Mouse (Mus musculus) adrenal gland, adult 8-10 months (tissue): ENCODE measurements around the gene Pde8b. TPM values are rescaled to one million over a fixed set of nuclear protein-coding genes. Genes with fewer than 3 reads are reported as not detected.

Experiments
- DNase-seq: peaks from one replicate; pipeline ENCODE4 v3.0.0; 2022
- total RNA-seq, 4 experiments: library from RNA; stranded (reverse); gene quantifications; 2 replicates each; pipeline ENCODE4 v1.2.4; 2022

Pde8b gene
- 100 to 1,000 TPM in 2 of 4 experiments, 10 to 100 TPM in 2; 57.8 to 141 (median 103) TPM for total RNA-seq

DNA sequence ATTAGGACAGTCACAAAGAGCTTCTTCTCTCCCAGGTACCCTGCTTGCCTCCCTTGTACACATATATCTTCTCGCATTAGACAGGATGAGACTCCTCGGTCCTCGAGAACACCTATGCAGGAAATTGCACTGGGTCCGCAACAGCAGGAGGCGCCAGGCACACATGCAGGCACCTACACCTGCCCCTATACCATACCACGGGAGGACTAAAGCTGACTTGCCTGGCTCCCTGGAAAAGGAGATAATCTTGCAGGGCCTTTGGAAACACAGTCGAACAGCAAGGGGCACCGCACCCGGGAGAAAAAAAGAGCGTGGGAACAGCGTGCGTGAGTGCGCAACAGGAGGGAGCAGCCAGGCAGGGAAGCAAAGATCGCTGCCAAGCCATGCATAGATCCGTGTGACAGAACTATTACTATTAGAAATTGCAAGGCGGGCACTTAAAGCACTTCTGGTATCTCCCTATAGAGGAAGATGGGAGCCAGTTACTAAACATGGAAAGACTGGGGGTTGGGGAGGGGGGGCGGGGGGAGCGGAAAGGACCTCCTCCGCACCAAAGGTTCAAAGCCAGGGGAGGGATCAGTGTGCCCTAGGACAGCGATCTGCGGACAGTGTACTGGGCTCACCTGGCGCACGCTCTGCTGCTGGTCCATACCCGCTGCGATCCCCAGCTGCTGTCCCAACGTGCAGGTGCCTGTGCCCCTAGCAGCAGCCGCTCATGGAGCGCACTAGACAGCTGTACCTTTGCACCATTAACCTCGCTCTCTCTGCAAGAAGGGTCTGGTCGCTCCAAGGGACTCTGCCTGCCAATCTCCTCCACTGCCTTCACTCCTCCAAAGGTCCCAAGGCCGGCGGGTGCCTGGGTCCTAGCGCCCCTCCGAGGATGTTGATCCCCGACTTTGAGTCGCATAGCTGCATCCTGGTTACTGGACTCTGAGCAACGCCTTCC, at the start of gene Pde8b:
Gene Pde8b, minus strand, starts transcription at position 826 of the 946 bp plus-strand sequence.
- peak; percentile 29 for DNase-seq

DNA sequence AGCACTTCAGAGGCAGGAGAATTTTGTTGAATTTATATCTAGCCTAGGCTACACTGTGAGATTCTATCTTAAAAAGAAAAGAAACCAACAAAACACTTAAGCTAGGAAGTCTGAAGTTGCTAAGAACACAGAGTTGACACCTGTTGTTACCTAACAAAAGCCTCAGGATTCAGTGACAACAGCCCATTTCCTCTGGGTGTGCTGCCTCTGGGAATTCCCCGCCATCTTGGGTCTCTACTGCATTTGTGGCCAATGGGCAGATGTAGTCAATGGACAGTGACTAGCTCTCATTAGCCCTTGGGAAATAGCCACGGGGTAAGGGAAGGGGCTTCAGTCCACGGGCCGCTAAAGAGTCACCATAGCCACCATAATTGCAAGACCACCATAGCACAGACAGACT, 41.8 kb upstream of the Pde8b start:
- DNase-seq, result no peak

DNA sequence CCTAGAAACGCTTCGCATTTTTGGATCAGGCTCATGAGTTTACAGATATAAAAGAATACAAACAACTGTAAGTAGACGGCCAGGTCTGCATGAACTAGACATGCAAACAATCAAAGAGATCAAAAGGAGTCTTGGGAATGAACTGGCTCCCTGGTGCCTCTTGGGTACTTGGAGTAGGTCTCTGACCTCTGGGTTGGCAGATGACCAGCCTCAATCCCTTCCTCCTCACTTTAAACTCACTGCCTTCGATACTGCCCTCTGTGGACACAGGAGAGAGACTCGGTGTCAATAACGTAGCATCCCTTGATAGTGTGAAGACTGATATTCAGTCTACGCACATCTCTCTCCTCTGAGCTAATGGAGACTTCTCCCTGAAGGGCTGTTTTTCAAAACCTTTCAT, 37.9 kb upstream of the Pde8b start:
- DNase-seq, result no peak

DNA sequence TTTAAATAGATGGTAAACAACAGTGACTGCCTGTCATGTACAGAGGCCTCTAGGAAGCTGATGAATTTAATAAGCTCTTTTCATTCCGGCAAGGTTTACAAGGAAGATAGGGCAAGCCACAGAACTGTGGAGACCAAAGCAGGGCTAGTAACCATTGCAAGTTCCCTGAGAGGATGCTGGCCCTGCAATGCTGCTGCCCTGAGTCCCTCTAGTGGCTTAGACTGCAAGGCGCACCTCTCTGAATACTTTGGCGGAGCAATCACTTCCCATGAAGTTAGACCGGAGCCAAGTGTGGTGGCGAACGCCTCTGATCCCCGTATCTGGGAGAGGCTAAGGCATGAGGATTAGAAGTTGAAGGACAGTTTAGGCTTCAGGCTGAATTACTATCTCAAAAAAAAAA, 36.9 kb upstream of the Pde8b start:
- DNase-seq, result peak; percentile 60

DNA sequence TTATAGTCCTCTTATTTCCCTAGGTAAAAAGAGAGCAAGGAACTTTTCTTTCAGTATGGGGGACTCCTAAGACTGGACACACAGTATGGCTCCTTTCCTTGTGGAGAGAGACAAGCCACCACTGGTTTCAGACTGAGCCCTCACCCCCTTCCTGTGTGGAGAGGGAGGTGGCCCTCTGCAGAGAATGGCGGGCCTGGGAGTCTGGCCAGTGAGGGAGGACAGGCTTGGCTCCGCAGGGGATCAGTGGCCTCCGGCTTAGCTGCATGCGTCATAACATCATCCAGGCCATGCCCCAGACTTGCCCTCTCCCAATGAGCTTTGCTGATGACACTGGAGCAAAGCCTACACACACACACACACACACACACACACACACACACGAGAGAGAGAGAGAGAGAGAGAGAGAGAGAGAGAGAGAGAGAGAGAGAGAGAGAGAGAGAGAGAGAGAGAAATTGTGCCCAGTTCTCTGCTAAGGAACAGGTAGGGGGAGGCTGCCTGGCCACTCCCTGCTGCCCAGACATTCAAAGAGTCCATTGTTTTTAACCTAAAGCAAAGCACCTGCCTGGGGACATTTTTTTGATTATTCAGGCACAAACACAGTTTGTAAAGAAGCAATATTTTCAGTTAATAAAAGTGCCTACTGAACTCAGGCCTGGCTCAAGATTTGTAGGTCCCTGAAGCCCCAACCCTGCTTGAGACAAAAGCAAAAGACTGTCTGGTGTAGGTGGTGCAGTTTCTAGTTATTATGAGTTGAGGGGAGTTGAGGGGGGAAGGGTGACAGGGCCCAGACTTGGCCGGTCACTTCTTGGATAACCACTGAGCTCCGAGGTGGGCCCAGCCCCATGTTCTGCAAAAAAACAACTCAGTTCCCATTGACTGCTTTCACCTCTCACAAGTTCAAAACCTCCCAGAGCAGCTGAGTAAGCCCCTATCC, 31.9 kb upstream of the Pde8b start:
- DNase-seq, result peak; percentile 70

DNA sequence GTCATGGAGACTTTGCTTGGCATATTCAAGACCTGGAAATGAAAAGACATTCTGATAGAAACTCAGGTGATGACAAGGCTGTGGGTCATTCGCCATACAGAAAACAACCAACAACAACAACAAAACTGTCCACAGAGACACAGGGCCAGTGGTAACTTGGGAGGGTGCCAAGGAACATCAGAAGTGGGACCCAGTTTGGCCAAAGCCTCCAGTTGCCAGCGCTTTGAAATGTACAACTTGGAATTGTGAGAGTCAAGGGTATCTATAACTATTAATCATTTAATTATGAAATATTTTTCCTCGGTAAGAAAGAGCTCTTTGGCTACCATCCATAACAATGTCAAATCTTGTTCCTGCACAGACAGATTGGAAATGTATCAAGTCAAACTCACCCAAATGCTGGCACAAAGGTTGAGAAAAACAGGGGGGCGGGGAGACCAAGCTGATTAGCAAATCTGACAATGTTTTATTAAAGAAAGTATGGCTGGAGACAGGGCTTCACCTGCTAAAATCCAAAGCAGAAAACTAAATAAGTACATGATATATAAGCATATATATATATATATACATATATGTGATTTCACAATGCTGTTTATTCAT, 28.4 kb upstream of the Pde8b start:
- DNase-seq, result peak; percentile 42

DNA sequence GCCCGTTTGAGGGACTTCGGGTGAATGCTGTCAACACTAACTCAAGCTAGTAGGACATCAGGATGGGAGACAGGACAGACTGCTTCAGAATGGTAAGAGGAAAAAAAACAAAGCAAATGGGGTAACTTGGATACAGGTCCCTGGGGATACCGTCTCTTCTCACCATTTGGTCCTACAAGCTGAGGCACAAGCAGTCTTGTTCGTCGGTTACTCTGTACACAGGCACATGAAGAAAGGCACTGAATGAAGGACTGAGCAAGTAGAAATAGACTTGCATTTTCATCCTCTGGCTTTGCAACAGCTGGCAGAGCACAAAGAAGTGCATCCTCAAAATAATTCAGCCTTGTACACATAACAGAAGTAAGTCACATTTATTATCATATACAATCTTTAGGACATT, 14.6 kb upstream of the Pde8b start:
- no peak for DNase-seq

DNA sequence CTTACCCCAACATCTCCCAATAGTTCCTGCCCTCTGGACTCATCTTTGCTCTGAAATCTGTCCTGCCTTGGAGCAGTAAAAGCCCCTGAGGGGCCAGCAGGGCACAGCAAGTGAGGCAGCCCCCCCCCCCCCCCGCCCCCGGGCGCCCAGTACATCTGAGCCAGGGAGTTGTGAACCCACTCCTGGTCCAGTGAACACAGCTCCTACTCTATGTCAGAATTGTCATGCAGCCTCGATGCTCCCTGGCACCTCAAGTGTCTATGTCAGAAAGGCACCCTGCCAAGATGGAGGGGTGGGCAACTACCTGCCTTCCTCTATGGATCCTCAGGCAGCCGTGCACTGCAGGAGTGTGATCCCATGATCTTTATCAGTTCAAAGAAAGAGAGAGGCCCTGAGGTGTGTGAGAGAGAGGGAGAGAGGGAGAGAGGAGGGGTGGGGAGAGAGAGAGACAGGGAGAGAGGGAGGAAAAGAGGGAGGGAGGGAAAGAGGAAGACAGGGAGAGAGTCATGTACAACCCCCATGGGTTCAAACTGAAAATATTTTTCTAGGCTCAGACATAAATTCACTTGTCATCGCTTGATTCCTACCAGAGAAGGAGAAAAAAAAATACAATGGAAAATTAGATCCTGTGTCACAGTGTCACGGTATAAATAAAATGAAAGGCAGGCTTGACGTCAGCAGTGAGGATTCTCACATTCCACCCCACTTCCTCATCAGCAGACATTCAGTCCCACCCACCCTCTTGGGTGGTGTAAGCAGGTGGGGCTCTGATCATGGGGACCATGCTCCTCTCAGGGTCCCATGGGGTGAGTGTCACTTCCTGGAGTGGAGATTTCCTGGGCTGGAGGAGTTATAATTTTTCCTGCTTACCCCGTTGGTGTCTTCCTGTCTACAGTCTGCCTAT, 11.0 kb upstream of the Pde8b start:
- DNase-seq, result no peak

DNA sequence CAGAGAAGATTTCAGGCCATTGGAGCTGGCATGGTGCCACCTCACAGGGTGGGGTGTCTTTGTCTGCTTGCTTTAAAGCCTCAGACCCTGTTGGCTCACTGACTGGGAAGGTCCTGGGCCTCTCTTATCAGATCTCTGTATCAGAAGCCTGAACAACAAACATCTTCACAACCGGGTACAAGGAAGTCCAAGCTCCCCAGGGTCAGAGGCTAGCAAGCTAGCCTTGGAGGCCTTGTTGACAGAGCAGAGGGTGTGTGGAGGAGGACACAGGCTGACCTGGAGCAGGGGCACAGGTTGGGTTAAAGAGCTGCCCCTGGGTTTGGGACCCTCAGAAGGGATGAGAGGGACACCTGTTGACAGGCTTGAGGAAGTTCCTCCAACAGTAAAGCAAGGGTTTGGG, 10.3 kb upstream of the Pde8b start:
- DNase-seq, result no peak

DNA sequence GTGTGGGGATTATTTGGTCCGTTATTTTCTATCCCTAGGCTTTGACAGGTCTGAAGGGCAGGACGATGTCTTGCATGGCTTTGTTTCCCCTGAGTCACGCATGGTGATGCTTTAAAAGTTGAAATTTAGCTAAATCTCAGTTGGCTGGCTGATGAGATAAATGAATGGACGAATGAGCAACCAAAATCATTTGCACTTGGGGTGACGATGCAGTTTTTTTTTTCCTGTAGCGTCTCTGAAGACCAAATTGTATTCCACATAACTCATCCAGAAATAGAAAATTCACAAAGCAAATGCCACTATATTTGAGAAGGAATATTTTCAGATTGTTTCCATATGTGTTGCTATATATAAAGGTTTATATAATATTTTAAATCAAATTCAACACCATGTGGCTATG, 6.9 kb upstream of the Pde8b start:
- DNase-seq, result no peak

DNA sequence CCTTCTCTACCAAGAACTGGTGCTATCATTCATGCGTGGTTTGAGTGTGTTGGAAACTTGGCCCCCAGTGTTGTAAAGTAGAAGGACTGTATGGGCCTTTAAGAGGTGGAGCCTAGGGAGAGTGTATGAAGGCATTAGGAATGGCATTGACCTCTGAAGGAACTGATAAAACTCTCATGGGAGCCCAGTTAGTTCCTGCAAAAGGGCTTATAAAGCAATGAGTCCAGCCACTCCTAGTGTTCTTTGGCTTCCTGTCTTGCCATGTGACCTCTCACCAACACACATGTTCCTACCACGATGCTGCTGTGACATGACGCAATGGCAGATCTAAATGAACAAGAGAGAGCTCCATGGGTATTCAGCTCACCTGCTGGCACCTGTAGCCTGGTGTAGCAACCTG, 4.9 kb upstream of the Pde8b start:
- no peak for DNase-seq

DNA sequence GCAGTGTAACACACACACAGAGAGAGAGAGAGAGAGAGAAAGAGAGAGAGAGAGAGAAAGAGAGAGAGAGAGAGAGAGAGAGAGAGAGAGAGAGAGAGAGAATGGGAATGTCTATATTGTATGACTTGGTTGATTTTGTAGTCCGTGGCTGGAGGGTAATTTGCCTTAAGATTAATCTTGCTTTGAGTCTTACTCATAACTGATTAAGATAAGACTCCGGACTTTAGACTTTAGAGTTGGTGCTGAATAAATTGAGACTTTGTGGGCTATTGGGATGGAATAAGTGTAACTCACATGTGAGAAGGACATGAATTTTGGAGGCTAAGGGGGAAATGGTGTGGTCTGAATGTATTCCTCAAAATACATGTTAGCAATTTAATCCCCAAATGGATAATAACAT, 7.1 kb downstream of the Pde8b start:
- DNase-seq, result no peak

DNA sequence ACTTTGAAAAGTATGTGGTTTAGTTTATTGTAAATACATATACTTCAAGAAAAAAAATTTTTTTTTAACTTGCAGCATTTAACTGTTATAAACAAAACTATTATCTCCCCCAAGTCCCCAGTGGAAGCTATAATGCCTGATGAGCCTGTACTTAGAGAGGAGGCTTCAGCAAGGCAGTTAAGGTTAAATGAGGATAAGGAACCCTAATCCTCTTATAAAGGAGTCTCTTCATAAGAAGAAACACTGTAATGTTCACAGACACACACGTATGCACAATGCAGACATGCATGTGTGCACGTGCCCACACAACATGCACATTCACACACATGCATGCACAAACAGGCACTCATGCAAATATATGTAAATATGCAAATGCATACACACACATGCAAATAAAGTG, 12.6 kb downstream of the Pde8b start:
- DNase-seq, result no peak

DNA sequence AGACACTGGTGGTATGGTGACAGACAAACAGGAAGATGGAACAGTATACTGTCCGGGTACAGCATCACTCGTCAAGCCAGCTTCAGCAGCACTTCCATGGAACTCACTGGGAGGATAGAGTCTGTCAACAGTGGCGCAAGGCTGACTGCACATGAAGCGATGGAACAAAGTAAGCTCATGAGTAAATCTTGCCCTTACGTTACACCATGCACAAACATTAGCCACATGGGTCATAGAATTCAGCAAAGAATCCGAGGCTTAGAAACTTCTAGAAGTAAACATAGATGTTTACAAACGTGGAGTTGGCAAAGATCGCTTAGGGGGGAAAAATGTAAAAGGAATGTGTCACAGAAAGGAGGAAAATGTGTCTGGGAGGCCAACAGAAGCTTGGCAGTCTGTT, 14.9 kb downstream of the Pde8b start:
- DNase-seq, result no peak

DNA sequence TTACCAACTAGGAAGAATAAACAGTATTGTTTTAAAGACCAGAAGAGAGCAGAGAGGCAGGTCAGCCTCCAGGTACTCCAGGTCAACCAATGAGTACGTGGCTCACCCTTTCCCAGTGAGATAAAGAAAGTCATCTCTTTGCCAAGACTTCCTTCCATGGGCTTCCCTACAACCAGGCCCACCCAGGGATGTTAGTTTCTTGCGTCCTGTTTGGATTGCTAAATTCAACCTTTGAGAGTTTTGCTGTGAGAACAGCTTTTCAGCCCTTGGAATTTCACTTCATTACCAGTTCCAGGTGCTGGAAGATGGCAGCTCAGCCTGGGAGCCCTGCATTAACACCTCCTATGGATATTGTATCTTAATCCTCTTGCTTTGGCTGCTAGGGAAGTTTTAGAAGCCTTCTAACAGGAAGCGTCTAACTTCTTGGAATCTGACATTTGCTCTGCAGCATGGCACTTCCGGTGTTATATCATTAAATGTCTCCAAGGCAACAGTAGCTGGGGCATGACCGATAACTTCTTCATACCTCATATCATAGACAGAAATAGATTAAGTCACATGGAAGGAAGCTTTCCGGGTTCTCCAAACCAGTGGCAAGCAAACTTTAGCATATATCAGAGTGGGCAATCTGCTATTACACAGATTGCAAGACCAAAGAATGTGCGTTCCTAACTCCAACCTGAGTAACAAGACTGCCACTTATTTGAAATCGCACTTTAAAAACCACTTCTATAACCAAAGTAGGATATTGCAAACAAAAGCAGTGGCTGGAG, 18.6 kb downstream of the Pde8b start:
- DNase-seq, result no peak

DNA sequence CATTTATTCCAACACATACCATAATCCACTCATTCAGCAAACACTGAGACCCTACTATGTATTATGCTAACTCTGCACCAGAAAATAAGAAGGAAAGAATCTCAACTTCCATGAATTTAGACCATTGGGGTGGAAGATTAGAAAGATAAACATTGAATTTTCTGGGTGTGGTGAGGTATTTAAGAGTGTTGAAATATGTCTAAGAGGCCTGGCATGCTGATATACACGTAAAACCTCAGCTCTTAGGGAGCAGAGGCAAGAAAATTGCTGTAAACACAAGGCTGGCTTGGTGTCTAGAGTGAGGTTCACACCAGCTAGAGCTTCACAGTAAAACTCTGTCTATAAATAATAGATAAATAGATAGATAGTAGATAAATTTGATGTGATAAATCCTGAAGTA, 19.8 kb downstream of the Pde8b start:
- DNase-seq, result no peak

DNA sequence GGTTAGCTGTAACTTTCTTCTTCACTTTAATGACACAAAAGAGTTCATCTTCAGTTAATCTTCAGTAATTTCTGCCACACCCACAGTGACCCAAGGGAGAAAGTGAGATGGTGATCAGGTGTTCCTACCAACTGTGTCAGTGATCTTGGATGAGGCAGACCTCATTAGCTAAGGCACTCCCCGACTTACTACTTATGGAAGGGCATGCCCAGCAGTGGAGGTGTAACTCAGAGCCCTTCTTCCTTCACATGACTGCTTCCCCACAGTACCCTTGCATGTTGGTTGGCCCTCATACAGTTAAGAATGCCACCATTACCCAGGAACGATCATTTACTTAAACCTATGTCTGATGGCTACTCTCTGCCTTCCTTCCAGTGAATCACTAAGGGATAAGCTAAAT, 25.6 kb downstream of the Pde8b start:
- no peak for DNase-seq

DNA sequence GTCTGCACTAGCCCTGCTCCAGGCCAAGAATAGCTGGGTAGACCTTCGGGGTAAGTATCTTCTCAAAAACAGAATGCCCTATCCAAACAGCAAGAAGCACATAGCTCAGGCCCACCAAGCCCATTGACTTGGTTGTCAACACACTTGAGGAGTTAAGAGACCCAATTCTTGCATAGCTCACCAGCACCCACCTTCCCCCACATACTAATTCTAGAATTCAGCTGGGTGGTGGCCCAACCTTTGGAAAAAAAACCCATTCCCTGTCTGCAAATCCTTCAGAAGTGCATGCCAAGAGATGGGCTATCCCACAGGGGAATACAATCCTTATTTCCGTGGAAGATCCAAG, 26.7 kb downstream of the Pde8b start:
- no peak for DNase-seq

DNA sequence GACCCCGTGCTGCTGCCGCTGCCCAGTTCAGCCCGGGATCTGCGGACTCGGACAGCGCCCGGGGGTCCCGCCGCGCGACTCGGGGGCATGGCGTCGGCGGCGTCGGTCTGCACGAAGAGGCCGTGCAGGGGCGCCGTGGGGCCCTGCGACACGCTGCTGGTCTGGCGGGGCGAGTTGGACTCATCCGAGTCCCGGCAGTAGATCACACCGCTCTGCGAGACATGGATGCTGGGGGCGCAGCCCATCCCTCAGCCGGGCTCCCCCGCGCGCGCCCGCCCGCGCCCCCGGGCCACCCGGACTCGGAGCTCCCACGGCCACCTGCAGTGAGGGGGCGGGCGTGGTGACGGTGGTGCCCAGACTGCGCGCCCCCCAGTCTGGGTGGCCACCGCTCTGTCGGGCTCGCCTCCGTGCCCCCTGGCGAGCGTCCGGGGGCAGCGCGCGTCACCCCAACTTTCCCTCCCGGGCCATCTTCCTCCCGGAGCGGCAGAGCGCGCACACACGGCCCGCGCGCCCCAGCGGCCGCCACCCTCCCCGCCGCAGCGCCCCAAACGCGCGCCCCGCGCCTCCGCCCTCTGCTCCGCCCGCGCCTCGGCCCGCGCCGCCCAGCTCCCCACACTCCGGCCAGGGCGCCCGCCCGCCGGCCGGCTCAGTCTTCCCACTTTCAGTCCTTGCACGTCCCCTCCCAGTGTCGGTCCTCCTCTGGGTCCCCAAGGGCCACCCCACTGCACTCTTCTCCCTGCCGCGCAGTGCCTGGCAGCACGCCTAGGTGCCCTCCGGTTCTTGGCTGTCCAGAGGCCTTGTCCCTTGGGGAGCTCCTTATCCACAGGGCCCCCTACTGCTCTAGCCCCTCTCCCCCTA, 27.3 kb downstream of the Pde8b start:
- peak; percentile 39 for DNase-seq
